Mouse (Mus musculus): ENCODE measurements at regions not wholly inside any gene's neighbourhood (a gene's known extent, or its start where the extent isn't known, plus 50 kb on each side); places are given as distances from the start of the nearest gene placed in this dataset.

GRCm38 (mm10) chr13:110881573-110881972 is 373.2 kb upstream of the Actbl2 start:
- TF ChIP-seq CTCF (conservative IDR thresholded peaks at IDR 0.05; ENCODE audit: insufficient read depth, insufficient read length, low read depth, low read length): no peak
- no peak for TF ChIP-seq POLR2A (IDR thresholded peaks at IDR 0.05; ENCODE audit: low read depth, low read length)

Measured in kidney, adult 2 months (tissue).